Mouse (Mus musculus): Measurements from ENCODE around the gene Foxj3. TPM values are rescaled to one million over a fixed set of nuclear protein-coding genes. Genes with fewer than 3 reads are reported as not detected.

The Foxj3 gene
- total RNA-seq, 1 experiment = 17.7 TPM

- in situ Hi-C loops (cut with MboI; ENCODE audit: low sequenced_read_pairs in 2 of 2, unreplicated experiment in 2 of 2) = no loop called here
- Histone ChIP-seq H3K9me3 (ENCODE audit: control insufficient read depth, insufficient read depth, low read depth, low read length) (no peaks in the 10 kb centered on the region), H3K9ac (ENCODE audit: insufficient read depth, low read depth, low read length, poor library complexity, severe bottlenecking) (no peak overlapping the region), H3K36me3 (ENCODE audit: control insufficient read depth, insufficient read depth, low read length, poor library complexity, severe bottlenecking) (peaks cover 2% of the 10 kb centered on the region; the same call in 1 of the 2 replicates), H3K27ac (ENCODE audit: insufficient read depth, low read depth, low read length, poor library complexity, severe bottlenecking) (no peak overlapping the region), H3K4me3 (ENCODE audit: insufficient read depth in 1 of 2, low read depth in 1 of 2, low read length in 2 of 2, poor library complexity in 1 of 2, severe bottlenecking in 1 of 2) (no peak overlapping the region), H3K4me1 (ENCODE audit: control insufficient read depth in 2 of 2, insufficient read depth in 2 of 2, low read length in 2 of 2, poor library complexity in 1 of 2) (peaks cover 2 to 21% of the 10 kb centered on the region in 2 experiments; a peak in 3 of 4 replicates)
- DNase-seq (ENCODE audit: low read depth, low spot score) = no peak
- TF ChIP-seq ZC3H11A (IDR thresholded peaks at IDR 0.05; ENCODE audit: borderline replicate concordance, low read depth, low read length) = no peak
- TF ChIP-seq HCFC1 (IDR thresholded peaks at IDR 0.05; ENCODE audit: borderline replicate concordance, insufficient read depth, low read length) = no peak
- no peak for TF ChIP-seq ZNF384 (IDR thresholded peaks at IDR 0.05; ENCODE audit: low read depth, low read length)
- no peak for TF ChIP-seq CHD2 (IDR thresholded peaks at IDR 0.05; ENCODE audit: low read depth, low read length)
- no peak for TF ChIP-seq MAFK (IDR thresholded peaks at IDR 0.05; ENCODE audit: insufficient read depth, low read depth, low read length)
These were observed 101.1 kb downstream of the Foxj3 start for GRCm38 (mm10) chr4:119637946-119638345.

- H3K27ac ChIP-seq (ENCODE audit: insufficient read depth, low read depth, low read length, poor library complexity, severe bottlenecking) = no peak overlapping the region
- TF ChIP-seq HCFC1 (IDR thresholded peaks at IDR 0.05; ENCODE audit: borderline replicate concordance, insufficient read depth, low read length) (no peak), MAFK (IDR thresholded peaks at IDR 0.05; ENCODE audit: insufficient read depth, low read depth, low read length) (no peak), ZNF384 (IDR thresholded peaks at IDR 0.05; ENCODE audit: low read depth, low read length) (no peak), ZC3H11A (IDR thresholded peaks at IDR 0.05; ENCODE audit: borderline replicate concordance, low read depth, low read length) (no peak), CHD2 (IDR thresholded peaks at IDR 0.05; ENCODE audit: low read depth, low read length) (no peak)
- no peaks in the 10 kb centered on the region for H3K9me3 ChIP-seq (ENCODE audit: control insufficient read depth, insufficient read depth, low read depth, low read length)
- H3K9ac ChIP-seq (ENCODE audit: insufficient read depth, low read depth, low read length, poor library complexity, severe bottlenecking) = no peak overlapping the region
- H3K36me3 ChIP-seq (ENCODE audit: control insufficient read depth, insufficient read depth, low read length, poor library complexity, severe bottlenecking) = peaks cover 2% of the 10 kb centered on the region; the same call in 1 of the 2 replicates
- H3K4me1 ChIP-seq (ENCODE audit: control insufficient read depth in 2 of 2, insufficient read depth in 2 of 2, low read length in 2 of 2, poor library complexity in 1 of 2) = peaks cover 2 to 21% of the 10 kb centered on the region in 2 experiments; a peak in 3 of 4 replicates
- no peak overlapping the region for H3K4me3 ChIP-seq (ENCODE audit: insufficient read depth in 1 of 2, low read depth in 1 of 2, low read length in 2 of 2, poor library complexity in 1 of 2, severe bottlenecking in 1 of 2)
- no peak for DNase-seq (ENCODE audit: low read depth, low spot score)
- in situ Hi-C loops (cut with MboI; ENCODE audit: low sequenced_read_pairs in 2 of 2, unreplicated experiment in 2 of 2) = no loop called here
These were observed 101.9 kb downstream of the Foxj3 start for GRCm38 (mm10) chr4:119638656-119639055.

GRCm38 (mm10) chr4:119642666-119643065 lies 105.9 kb downstream of the Foxj3 start:
- TF ChIP-seq ZNF384 (IDR thresholded peaks at IDR 0.05; ENCODE audit: low read depth, low read length) = no peak
- Histone ChIP-seq H3K4me1 (ENCODE audit: control insufficient read depth in 2 of 2, insufficient read depth in 2 of 2, low read length in 2 of 2, poor library complexity in 1 of 2) (no peaks in the 10 kb centered on the region), H3K9me3 (ENCODE audit: control insufficient read depth, insufficient read depth, low read depth, low read length) (no peaks in the 10 kb centered on the region), H3K9ac (ENCODE audit: insufficient read depth, low read depth, low read length, poor library complexity, severe bottlenecking) (no peak overlapping the region), H3K36me3 (ENCODE audit: control insufficient read depth, insufficient read depth, low read length, poor library complexity, severe bottlenecking) (no peaks in the 10 kb centered on the region), H3K4me3 (ENCODE audit: insufficient read depth in 1 of 2, low read depth in 1 of 2, low read length in 2 of 2, poor library complexity in 1 of 2, severe bottlenecking in 1 of 2) (no peak overlapping the region), H3K27ac (ENCODE audit: insufficient read depth, low read depth, low read length, poor library complexity, severe bottlenecking) (no peak overlapping the region)
- peak; percentile 59 for DNase-seq (ENCODE audit: low read depth, low spot score)
- in situ Hi-C loops (cut with MboI; ENCODE audit: low sequenced_read_pairs in 2 of 2, unreplicated experiment in 2 of 2) = no loop called here

- Histone ChIP-seq H3K9ac (ENCODE audit: insufficient read depth, low read depth, low read length, poor library complexity, severe bottlenecking) (no peak overlapping the region), H3K4me3 (ENCODE audit: insufficient read depth in 1 of 2, low read depth in 1 of 2, low read length in 2 of 2, poor library complexity in 1 of 2, severe bottlenecking in 1 of 2) (no peak overlapping the region), H3K9me3 (ENCODE audit: control insufficient read depth, insufficient read depth, low read depth, low read length) (no peaks in the 10 kb centered on the region), H3K27ac (ENCODE audit: insufficient read depth, low read depth, low read length, poor library complexity, severe bottlenecking) (no peak overlapping the region), H3K36me3 (ENCODE audit: control insufficient read depth, insufficient read depth, low read length, poor library complexity, severe bottlenecking) (no peaks in the 10 kb centered on the region), H3K4me1 (ENCODE audit: control insufficient read depth in 2 of 2, insufficient read depth in 2 of 2, low read length in 2 of 2, poor library complexity in 1 of 2) (no peaks in the 10 kb centered on the region)
- TF ChIP-seq CHD2 (IDR thresholded peaks at IDR 0.05; ENCODE audit: low read depth, low read length) = no peak
- in situ Hi-C loops (cut with MboI; ENCODE audit: low sequenced_read_pairs in 2 of 2, unreplicated experiment in 2 of 2) = no loop called here
- no peak for DNase-seq (ENCODE audit: low read depth, low spot score)
These were observed 120.2 kb downstream of the Foxj3 start for GRCm38 (mm10) chr4:119657011-119657410.

- Histone ChIP-seq H3K9me3 (ENCODE audit: control insufficient read depth, insufficient read depth, low read depth, low read length) (no peaks in the 10 kb centered on the region), H3K4me3 (ENCODE audit: insufficient read depth in 1 of 2, low read depth in 1 of 2, low read length in 2 of 2, poor library complexity in 1 of 2, severe bottlenecking in 1 of 2) (no peak overlapping the region), H3K27ac (ENCODE audit: insufficient read depth, low read depth, low read length, poor library complexity, severe bottlenecking) (no peak overlapping the region), H3K36me3 (ENCODE audit: control insufficient read depth, insufficient read depth, low read length, poor library complexity, severe bottlenecking) (no peaks in the 10 kb centered on the region), H3K4me1 (ENCODE audit: control insufficient read depth in 2 of 2, insufficient read depth in 2 of 2, low read length in 2 of 2, poor library complexity in 1 of 2) (no peaks in the 10 kb centered on the region), H3K9ac (ENCODE audit: insufficient read depth, low read depth, low read length, poor library complexity, severe bottlenecking) (no peak overlapping the region)
- DNase-seq (ENCODE audit: low read depth, low spot score) = no peak
- in situ Hi-C loops (cut with MboI; ENCODE audit: low sequenced_read_pairs in 2 of 2, unreplicated experiment in 2 of 2) = no loop called here
- TF ChIP-seq ZNF384 (IDR thresholded peaks at IDR 0.05; ENCODE audit: low read depth, low read length) (no peak), MAFK (IDR thresholded peaks at IDR 0.05; ENCODE audit: insufficient read depth, low read depth, low read length) (no peak), ZC3H11A (IDR thresholded peaks at IDR 0.05; ENCODE audit: borderline replicate concordance, low read depth, low read length) (no peak), HCFC1 (IDR thresholded peaks at IDR 0.05; ENCODE audit: borderline replicate concordance, insufficient read depth, low read length) (no peak), CHD2 (IDR thresholded peaks at IDR 0.05; ENCODE audit: low read depth, low read length) (no peak)
These were observed 121.4 kb downstream of the Foxj3 start for GRCm38 (mm10) chr4:119658246-119658645.
